Comparison of ENCODE assay signal across 10 mouse cellular contexts in genomic region chr8:93572095-93572501, GRCm38 (mm10). TPM values are rescaled to one million over a fixed set of nuclear protein-coding genes. Genes with fewer than 3 reads are reported as not detected.
A peak's percentile ranks its signal among the peaks of the same experiment; 100 is the strongest.
DNase-seq lines count a peak whose midpoint lies in the region; ATAC-seq lines count a peak whose summit lies in the region.
"Had no signal": no experiment of that assay in that cellular context is flagged by ENCODE, and none has a peak within 500 bp of the region (broad histone marks: within the 10 kb centered on the region; RNA-seq: fewer than 3 reads in every experiment).

No protein-coding gene starts in this region.

- H3K9ac ChIP-seq in forebrain, embryonic 13.5 days, result no peak overlapping the region
- H3K9ac ChIP-seq in midbrain, embryonic 12.5 days (replicated peaks), result no peak overlapping the region
- H3K9ac ChIP-seq: limb, embryonic 13.5 days had no signal

- WGBS in forebrain, embryonic 13.5 days, result 2% methylated on average over 2 of the region's 2 CpGs
- 4% methylated on average over 2 of the region's 2 CpGs for WGBS in midbrain, embryonic 12.5 days

- H3K9me3 ChIP-seq in forebrain, embryonic 13.5 days (replicated peaks), result 0 out of 2 replicates have a peak, but pooled peaks cover 9% of the 10 kb centered on the region
- H3K9me3 ChIP-seq in midbrain, embryonic 12.5 days, result 0 out of 2 replicates have a peak, but pooled peaks cover 8% of the 10 kb centered on the region

- H3K4me3 ChIP-seq in forebrain, embryonic 13.5 days, result no peak overlapping the region
- no peak overlapping the region for H3K4me3 ChIP-seq in midbrain, embryonic 12.5 days
- H3K4me3 ChIP-seq: erythroblast, embryonic 14.5 days; limb, embryonic 13.5 days had no signal

- H3K27me3 ChIP-seq in forebrain, embryonic 13.5 days, result no peaks in the 10 kb centered on the region
- H3K27me3 ChIP-seq in midbrain, embryonic 12.5 days, result no peaks in the 10 kb centered on the region
- H3K27me3 ChIP-seq: limb, embryonic 13.5 days had no signal

- DNase-seq in kidney, adult 18-20 months, result peak; percentile 16
- no peak for DNase-seq in kidney, postnatal 14 days
- DNase-seq in cerebellum, adult 9-11 months, result peak; percentile 56
- DNase-seq in gastrocnemius, postnatal 4 days (ENCODE audit: low spot score in 2 of 2), result no peak
- no peak for DNase-seq in urinary bladder, postnatal 10 days (ENCODE audit: low spot score)

- H3K27ac ChIP-seq in forebrain, embryonic 13.5 days, result peak overlapping the region; percentile 91
- H3K27ac ChIP-seq in midbrain, embryonic 12.5 days (replicated peaks), result peak overlapping the region; percentile 67
- H3K27ac ChIP-seq: limb, embryonic 13.5 days had no signal

- H3K4me1 ChIP-seq in forebrain, embryonic 13.5 days, result peaks cover 59% of the 10 kb centered on the region
- peaks cover 43% of the 10 kb centered on the region for H3K4me1 ChIP-seq in midbrain, embryonic 12.5 days
- H3K4me1 ChIP-seq: limb, embryonic 13.5 days had no signal

- 0 out of 2 replicates have a peak, but pooled peaks cover 2% of the 10 kb centered on the region for H3K36me3 ChIP-seq in forebrain, embryonic 13.5 days (ENCODE audit: poor library complexity, severe bottlenecking)
- no peaks in the 10 kb centered on the region for H3K36me3 ChIP-seq in midbrain, embryonic 12.5 days
- H3K36me3 ChIP-seq: limb, embryonic 13.5 days had no signal

- peak; percentile 50 for ATAC-seq in forebrain, embryonic 13.5 days
- peak; percentile 68 for ATAC-seq in midbrain, embryonic 12.5 days (ENCODE audit: low FRiP score, low read depth)
- no peak for ATAC-seq in megakaryocyte, adult 5-6 weeks (ENCODE audit: poor library complexity, severe bottlenecking)

- H3K4me2 ChIP-seq in forebrain, embryonic 13.5 days, result peak overlapping the region; percentile 31
- H3K4me2 ChIP-seq in midbrain, embryonic 12.5 days (replicated peaks), result peak overlapping the region; percentile 2; the same call in 1 of the 2 replicates
- H3K4me2 ChIP-seq: limb, embryonic 13.5 days had no signal

RNA-seq across cellular contexts. Expression of gene Ces5a, which starts 36.5 kb away (rescaled TPM):
- polyA plus RNA-seq in forebrain, embryonic 13.5 days (2015; fragmentation: Nextera tagmentation; extraction: Ambion mirVana), result 0.10 and 0.31 TPM in 2 replicates
- polyA plus RNA-seq in midbrain, embryonic 12.5 days (2016; fragmentation: Nextera tagmentation; extraction: Ambion mirVana), result not detected in 2 replicates
- 1 to 10 TPM in 1 of 2 experiments, under 1 TPM in 1; 0.74 to 1.2 TPM for total RNA-seq in gastrocnemius, postnatal 4 days (2021)
- not detected in 2 replicates for total RNA-seq in megakaryocyte, adult 5-6 weeks (2015)
- total RNA-seq in megakaryocyte, adult 5-6 weeks (2017), result not detected in 2 replicates
- polyA plus RNA-seq: erythroblast, embryonic 14.5 days; limb, embryonic 13.5 days had no signal

Comparison
In these comparisons a context has a peak if more than half of its experiments do, and no peak if none do; other contexts are left out.
1. DNase-seq: peak in kidney, adult 18-20 months (single experiment) and cerebellum, adult 9-11 months (single experiment); none in kidney, postnatal 14 days (single experiment), gastrocnemius, postnatal 4 days (0 of 2) and urinary bladder, postnatal 10 days (single experiment).